Mouse (Mus musculus) forebrain, embryonic 14.5 days (tissue): ENCODE data around the gene Selplg. TPM values are rescaled to one million over a fixed set of nuclear protein-coding genes. Genes with fewer than 3 reads are reported as not detected.
A peak's percentile ranks its signal among the peaks of the same experiment; 100 is the strongest.
"Not testable (repeated sequence)": the region's sequence is repeated elsewhere in the genome, so short reads cannot be mapped to it uniquely, and the experiment has no call there.

ENCODE experiments used
- ATAC-seq: fragments of 200-750 bp; cut with Nextera tagmentation; 2 replicates; pipeline ENCODE4 v1.8.0; 2017; ENCODE audit warnings: mild to moderate bottlenecking, moderate library complexity
- DNase-seq: peaks from one replicate; pipeline ENCODE4 v3.0.0-alpha.2; 2015; ENCODE audit warnings: low spot score
- H3K27ac ChIP-seq: fragments of 300-500 bp; sonication (generic); 2 replicates; pipeline ENCODE4 v1.5.1; 2014; ENCODE audit warnings: low read depth, mild to moderate bottlenecking, control low read depth, low read length, moderate library complexity
- H3K27me3 ChIP-seq: fragments of 300-500 bp; sonication (generic); replicated peaks from 2 replicates; pipeline ENCODE4 v1.6.1; 2014; ENCODE audit warnings: low read length, control low read depth, mixed read lengths; ENCODE audit not compliant: control insufficient read depth, insufficient read depth
- H3K36me3 ChIP-seq: fragments of 300-500 bp; sonication (generic); 2 replicates; pipeline ENCODE4 v1.6.1; 2014; ENCODE audit warnings: low read length, control low read depth; ENCODE audit not compliant: control insufficient read depth, insufficient read depth
- H3K4me1 ChIP-seq: fragments of 300-500 bp; sonication (generic); 2 replicates; pipeline ENCODE4 v1.6.1; 2014; ENCODE audit warnings: antibody characterized with exemption, low read length, control low read depth; ENCODE audit not compliant: control insufficient read depth, insufficient read depth
- H3K4me2 ChIP-seq: fragments of 300-500 bp; sonication (generic); 2 replicates; pipeline ENCODE4 v1.6.1; 2014; ENCODE audit warnings: mild to moderate bottlenecking, control low read depth, low read length
- H3K4me3 ChIP-seq: fragments of 300-500 bp; sonication (generic); 2 replicates; pipeline ENCODE4 v1.5.1; 2014; ENCODE audit warnings: low read depth, low read length, control low read depth
- H3K9ac ChIP-seq: fragments of 300-500 bp; sonication (generic); 2 replicates; pipeline ENCODE4 v1.6.1; 2014; ENCODE audit warnings: mild to moderate bottlenecking, low read length, control low read depth, moderate library complexity
- H3K9me3 ChIP-seq: fragments of 300-500 bp; sonication (generic); replicated peaks from 2 replicates; pipeline ENCODE4 v1.6.1; 2016; ENCODE audit warnings: low read length, control low read depth, mixed read lengths; ENCODE audit not compliant: control insufficient read depth
- WGBS: fragments of 180-500 bp; shearing (Covaris S2); extraction: QIAGEN DNeasy Blood & Tissue Kit; methylation state at CpG from one replicate; pipeline ENCODE4 v1.1.7; 2014; 5-methylcytosine and 5-hydroxymethylcytosine counted together
- polyA plus RNA-seq: library from polyadenylated mRNA; unstranded; fragments of >200 nt; fragmentation: Nextera tagmentation; extraction: Ambion mirVana; gene quantifications from 2 replicates; pipeline ENCODE4 v1.2.1, GENCODE M21; 2014

Selplg gene
- polyA plus RNA-seq, 1 experiment from 2014 or later, result 1.8 TPM

- no peaks in the 10 kb centered on the region for H3K36me3 ChIP-seq
- H3K4me1 ChIP-seq, result no peaks in the 10 kb centered on the region
- H3K9me3 ChIP-seq, result no peaks in the 10 kb centered on the region
- ATAC-seq, result no peak
- H3K9ac ChIP-seq, result no peak overlapping the region
- no peak overlapping the region for H3K4me2 ChIP-seq
- H3K4me3 ChIP-seq, result no peak overlapping the region
- 88% methylated on average over 4 of the region's 4 CpGs for WGBS
- H3K27ac ChIP-seq, result no peak overlapping the region
- DNase-seq, result no peak
- no peaks in the 10 kb centered on the region for H3K27me3 ChIP-seq
Measured at GRCm38 (mm10) chr5:113824228-113824627, 8.2 kb downstream of the Selplg start.

GRCm38 (mm10) chr5:113818572-113818971, 13.9 kb downstream of the Selplg start:
- H3K36me3 ChIP-seq, result no peaks in the 10 kb centered on the region
- no peaks in the 10 kb centered on the region for H3K9me3 ChIP-seq
- H3K4me3 ChIP-seq, result no peak overlapping the region
- no peaks in the 10 kb centered on the region for H3K4me1 ChIP-seq
- no peak overlapping the region for H3K27ac ChIP-seq
- ATAC-seq (no peak), DNase-seq (peak; percentile 54)
- H3K27me3 ChIP-seq, result no peaks in the 10 kb centered on the region
- H3K9ac ChIP-seq, result no peak overlapping the region
- H3K4me2 ChIP-seq, result no peak overlapping the region
- 67% methylated on average over 14 of the region's 14 CpGs for WGBS

DNA sequence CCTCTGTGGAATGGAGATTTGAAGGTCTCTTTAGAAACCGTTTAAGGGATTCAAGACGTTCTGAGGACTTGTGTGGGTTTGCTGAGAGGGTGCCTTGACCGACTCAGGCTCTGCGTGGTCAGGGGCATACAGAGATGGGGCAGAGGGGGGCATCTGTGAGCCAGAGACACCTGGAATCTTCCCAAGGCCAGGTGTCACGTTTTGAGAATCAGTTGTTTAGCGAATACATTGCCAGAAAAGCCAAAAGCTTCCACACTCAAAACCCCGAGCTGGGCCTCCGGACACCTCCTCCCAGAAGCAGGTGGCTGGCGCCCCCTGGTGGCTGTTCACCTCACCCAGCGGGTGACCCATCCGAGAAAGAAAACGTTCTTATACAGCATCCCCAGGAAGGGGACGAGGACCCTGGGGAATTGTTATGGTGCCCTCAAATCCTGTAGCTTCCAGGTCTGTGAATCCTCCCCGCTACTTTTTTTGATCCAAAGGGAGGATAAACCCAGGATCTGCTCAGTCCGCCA, 16.7 kb downstream of the Selplg start:
- H3K27ac ChIP-seq, result no peak overlapping the region
- no peaks in the 10 kb centered on the region for H3K27me3 ChIP-seq
- H3K4me1 ChIP-seq, result no peaks in the 10 kb centered on the region
- ATAC-seq (peak; percentile 48; the same call in 1 of the 2 replicates), DNase-seq (peak; percentile 78)
- no peak overlapping the region for H3K4me3 ChIP-seq
- H3K36me3 ChIP-seq, result no peaks in the 10 kb centered on the region
- H3K9ac ChIP-seq, result no peak overlapping the region; the same call in 1 of the 2 replicates
- H3K4me2 ChIP-seq, result no peak overlapping the region; the same call in 1 of the 2 replicates
- H3K9me3 ChIP-seq, result no peaks in the 10 kb centered on the region
- WGBS, result 12% methylated on average over 15 of the region's 15 CpGs

DNA sequence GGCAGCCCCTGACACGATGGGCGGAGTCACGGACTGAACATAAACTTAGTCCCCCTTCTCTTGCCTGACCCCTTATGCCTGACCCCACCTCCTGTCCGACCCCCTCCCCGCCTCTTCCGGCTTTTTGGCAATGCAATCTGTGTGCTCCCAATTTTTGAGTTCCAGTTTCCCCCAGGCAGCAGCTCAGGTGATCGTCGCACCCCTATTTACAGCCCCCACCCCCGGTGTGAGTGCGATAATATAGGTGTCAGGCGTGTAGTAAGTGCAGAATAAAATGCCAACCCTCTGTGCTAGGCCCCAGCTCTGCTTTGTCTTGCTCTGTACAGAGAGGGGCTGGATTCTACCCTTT, 17.4 kb downstream of the Selplg start:
- no peak overlapping the region for H3K27ac ChIP-seq
- DNase-seq, result no peak
- H3K4me2 ChIP-seq, result no peak overlapping the region
- H3K4me1 ChIP-seq, result no peaks in the 10 kb centered on the region
- no peaks in the 10 kb centered on the region for H3K27me3 ChIP-seq
- no peak for ATAC-seq
- 54% methylated on average over 11 of the region's 11 CpGs for WGBS
- no peaks in the 10 kb centered on the region for H3K9me3 ChIP-seq
- no peak overlapping the region for H3K9ac ChIP-seq
- no peaks in the 10 kb centered on the region for H3K36me3 ChIP-seq
- H3K4me3 ChIP-seq, result no peak overlapping the region

GRCm38 (mm10) chr5:113814111-113815040, 18.1 kb downstream of the Selplg start:
- Histone ChIP-seq H3K4me3 (no peak overlapping the region), H3K9me3 (no peaks in the 10 kb centered on the region), H3K27ac (no peak overlapping the region), H3K27me3 (no peaks in the 10 kb centered on the region), H3K4me2 (no peak overlapping the region), H3K4me1 (no peaks in the 10 kb centered on the region), H3K9ac (no peak overlapping the region), H3K36me3 (no peaks in the 10 kb centered on the region)
- no peak for DNase-seq
- 37% methylated on average over 27 of the region's 27 CpGs for WGBS
- ATAC-seq, result no peak

- Histone ChIP-seq H3K27ac (no peak overlapping the region), H3K4me1 (no peaks in the 10 kb centered on the region), H3K27me3 (no peaks in the 10 kb centered on the region), H3K4me2 (no peak overlapping the region), H3K36me3 (no peaks in the 10 kb centered on the region), H3K9ac (no peak overlapping the region), H3K4me3 (no peak overlapping the region), H3K9me3 (no peaks in the 10 kb centered on the region)
- ATAC-seq (no peak), DNase-seq (no peak)
- WGBS, result 26% methylated on average over 9 of the region's 9 CpGs
Measured at GRCm38 (mm10) chr5:113813608-113814007, 18.8 kb downstream of the Selplg start.

DNA sequence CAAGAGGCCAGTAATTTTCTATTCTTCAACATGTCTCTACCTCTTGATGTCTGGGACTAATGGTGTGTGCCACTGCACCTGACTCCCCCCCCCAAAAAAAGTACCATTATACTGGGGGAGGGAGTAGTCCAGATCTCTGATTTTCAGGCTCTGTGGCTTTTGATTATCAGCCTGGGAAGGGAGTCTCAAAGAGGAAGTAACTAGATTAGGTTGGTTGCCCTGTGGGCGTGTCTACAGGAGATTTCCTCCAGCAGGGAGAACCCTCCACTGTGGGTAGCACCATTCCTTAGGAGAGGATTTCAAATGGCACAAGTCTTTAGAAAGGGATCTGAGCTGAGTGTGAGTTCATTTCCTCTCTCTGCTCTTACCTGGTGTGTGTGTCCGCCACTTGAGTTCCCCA, 19.8 kb downstream of the Selplg start:
- no peak for ATAC-seq
- Histone ChIP-seq H3K4me2 (no peak overlapping the region), H3K9ac (no peak overlapping the region), H3K4me1 (no peaks in the 10 kb centered on the region), H3K9me3 (no peaks in the 10 kb centered on the region), H3K4me3 (no peak overlapping the region), H3K36me3 (no peaks in the 10 kb centered on the region), H3K27me3 (no peaks in the 10 kb centered on the region), H3K27ac (no peak overlapping the region)
- 89% methylated on average over 2 of the region's 2 CpGs for WGBS
- DNase-seq, result no peak

DNA sequence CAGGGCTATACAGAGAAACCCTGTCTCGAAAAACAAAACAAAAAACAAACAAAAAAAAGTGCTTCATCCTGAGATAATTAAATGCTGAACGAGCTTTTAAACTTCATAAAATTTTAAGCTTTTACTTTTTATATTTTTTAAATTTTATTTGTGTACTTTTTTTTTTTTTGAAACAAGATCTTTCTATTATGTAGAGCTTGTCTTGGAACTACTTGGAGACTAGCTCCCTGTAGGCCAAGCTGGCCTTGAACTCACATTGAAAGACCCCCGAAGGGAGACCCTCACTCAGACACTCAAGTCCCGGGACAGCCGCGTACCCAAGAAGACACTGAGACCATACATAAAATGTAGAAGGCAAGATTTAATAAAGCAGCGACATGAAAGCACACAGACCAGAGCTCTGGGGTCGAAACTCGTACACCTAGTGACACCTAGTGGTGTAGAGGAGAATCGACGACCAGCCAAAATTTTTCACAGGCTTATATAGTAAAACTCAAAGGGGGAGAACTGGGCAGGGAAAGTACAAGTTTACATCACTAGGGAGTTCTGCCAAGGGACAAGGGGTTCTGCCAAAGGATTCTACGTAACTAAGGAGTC, 20.5 kb downstream of the Selplg start:
- not testable (repeated sequence) for H3K27me3 ChIP-seq, ATAC-seq, DNase-seq, H3K4me2 ChIP-seq, H3K27ac ChIP-seq, H3K4me1 ChIP-seq, H3K9me3 ChIP-seq, H3K4me3 ChIP-seq, H3K36me3 ChIP-seq, H3K9ac ChIP-seq
- 23% methylated on average over 11 of the region's 12 CpGs for WGBS

- H3K27me3 ChIP-seq, result no peaks in the 10 kb centered on the region
- ATAC-seq (no peak), DNase-seq (no peak)
- no peaks in the 10 kb centered on the region for H3K36me3 ChIP-seq
- no peak overlapping the region for H3K9ac ChIP-seq
- H3K4me3 ChIP-seq, result no peak overlapping the region
- H3K4me2 ChIP-seq, result no peak overlapping the region
- H3K9me3 ChIP-seq, result no peaks in the 10 kb centered on the region
- H3K27ac ChIP-seq, result no peak overlapping the region
- 93% methylated on average over 4 of the region's 4 CpGs for WGBS
- H3K4me1 ChIP-seq, result no peaks in the 10 kb centered on the region
Measured at GRCm38 (mm10) chr5:113810111-113810510, 22.3 kb downstream of the Selplg start.
